Mouse (Mus musculus) CH12.LX (cell line): ENCODE data around the gene Ap3d1.
A peak's percentile ranks its signal among the peaks of the same experiment; 100 is the strongest.

ENCODE experiments used
- ELF1 ChIP-seq: IDR thresholded peaks from 2 replicates; pipeline ENCODE4 v1.6.1; 2014; ENCODE audit warnings: low read depth, mild to moderate bottlenecking, inconsistent platforms, low read length, improper control_type of control experiment
- MAX ChIP-seq: IDR thresholded peaks from 2 replicates; pipeline ENCODE4 v1.6.1; 2011; ENCODE audit warnings: low read length, improper control_type of control experiment

GRCm38 (mm10) chr10:80695801-80696501 lies 46.1 kb downstream of the Ap3d1 start:
- peak; percentile 90 for TF ChIP-seq MAX
- TF ChIP-seq ELF1: no peak; the same call in 1 of the 2 replicates
